Mouse (Mus musculus): ENCODE data around the gene Tctex1d4.

The Tctex1d4 gene

GRCm38 (mm10) chr4:117143023-117143422, 16.4 kb downstream of the Tctex1d4 start:
- no peak for TF ChIP-seq GATA4 (IDR thresholded peaks at IDR 0.05; ENCODE audit: insufficient replicate concordance, low read length)

GRCm38 (mm10) chr4:117145248-117145647, 18.7 kb downstream of the Tctex1d4 start:
- no peak for TF ChIP-seq GATA4 (IDR thresholded peaks at IDR 0.05; ENCODE audit: insufficient replicate concordance, low read length)

- no peak for TF ChIP-seq GATA4 (IDR thresholded peaks at IDR 0.05; ENCODE audit: insufficient replicate concordance, low read length)
These were observed 19.6 kb downstream of the Tctex1d4 start for GRCm38 (mm10) chr4:117146176-117146575.

GRCm38 (mm10) chr4:117148047-117148713, 21.6 kb downstream of the Tctex1d4 start:
- TF ChIP-seq GATA4 (IDR thresholded peaks at IDR 0.05; ENCODE audit: insufficient replicate concordance, low read length) = no peak

- no peak for TF ChIP-seq GATA4 (IDR thresholded peaks at IDR 0.05; ENCODE audit: insufficient replicate concordance, low read length)
These were observed 22.2 kb downstream of the Tctex1d4 start for GRCm38 (mm10) chr4:117148815-117149214.

- TF ChIP-seq GATA4 (IDR thresholded peaks at IDR 0.05; ENCODE audit: insufficient replicate concordance, low read length) = no peak
These were observed 23.0 kb downstream of the Tctex1d4 start for GRCm38 (mm10) chr4:117149291-117150211.

- no peak for TF ChIP-seq GATA4 (IDR thresholded peaks at IDR 0.05; ENCODE audit: insufficient replicate concordance, low read length)
These were observed 23.7 kb downstream of the Tctex1d4 start for GRCm38 (mm10) chr4:117150212-117150733.

- TF ChIP-seq GATA4 (IDR thresholded peaks at IDR 0.05; ENCODE audit: insufficient replicate concordance, low read length) = no peak
These were observed 24.8 kb downstream of the Tctex1d4 start for GRCm38 (mm10) chr4:117151416-117151815.

- no peak for TF ChIP-seq GATA4 (IDR thresholded peaks at IDR 0.05; ENCODE audit: insufficient replicate concordance, low read length)
These were observed 26.1 kb downstream of the Tctex1d4 start for GRCm38 (mm10) chr4:117152714-117153113.

- no peak for TF ChIP-seq GATA4 (IDR thresholded peaks at IDR 0.05; ENCODE audit: insufficient replicate concordance, low read length)
These were observed 28.6 kb downstream of the Tctex1d4 start for GRCm38 (mm10) chr4:117155020-117155791.

- TF ChIP-seq GATA4 (IDR thresholded peaks at IDR 0.05; ENCODE audit: insufficient replicate concordance, low read length) = no peak
These were observed 29.3 kb downstream of the Tctex1d4 start, which contains the start of gene Rps8 for GRCm38 (mm10) chr4:117155792-117156355. Rps8 (minus strand) TSS chr4:117156243.

- TF ChIP-seq GATA4 (IDR thresholded peaks at IDR 0.05; ENCODE audit: insufficient replicate concordance, low read length) = no peak
These were observed 29.8 kb downstream of the Tctex1d4 start for GRCm38 (mm10) chr4:117156372-117156771.

GRCm38 (mm10) chr4:117159666-117160065, 33.1 kb downstream of the Tctex1d4 start:
- TF ChIP-seq GATA4 (IDR thresholded peaks at IDR 0.05; ENCODE audit: insufficient replicate concordance, low read length) = no peak

GRCm38 (mm10) chr4:117161183-117161582, 34.6 kb downstream of the Tctex1d4 start:
- TF ChIP-seq GATA4 (IDR thresholded peaks at IDR 0.05; ENCODE audit: insufficient replicate concordance, low read length) = no peak

- no peak for TF ChIP-seq GATA4 (IDR thresholded peaks at IDR 0.05; ENCODE audit: insufficient replicate concordance, low read length)
These were observed 43.3 kb downstream of the Tctex1d4 start for GRCm38 (mm10) chr4:117169936-117170335.
